Mouse (Mus musculus) cerebellum, adult 18-20 months (tissue): Measurements from ENCODE around the gene Hnrnpab.
"Not testable (repeated sequence)": the region's sequence is repeated elsewhere in the genome, so short reads cannot be mapped to it uniquely, and the experiment has no call there.

Experiments used
- DNase-seq, 2 experiments: peaks; one replicate each; pipeline ENCODE4 v3.0.0; 2021

Hnrnpab gene

GRCm38 (mm10) chr11:51633721-51634120, 27.1 kb upstream of the Hnrnpab start:
- no peak for DNase-seq

- DNase-seq, result not testable (repeated sequence)
Observed at GRCm38 (mm10) chr11:51633200-51633599, 26.6 kb upstream of the Hnrnpab start.

- no peak for DNase-seq
Observed at GRCm38 (mm10) chr11:51632130-51632753, 25.6 kb upstream of the Hnrnpab start.

GRCm38 (mm10) chr11:51629651-51630314, 23.1 kb upstream of the Hnrnpab start:
- DNase-seq, result no peak

- no peak for DNase-seq
Observed at GRCm38 (mm10) chr11:51627907-51628306, 21.3 kb upstream of the Hnrnpab start.

- DNase-seq, result peak; percentile 51 to 55
Observed at GRCm38 (mm10) chr11:51627425-51627824, 20.8 kb upstream of the Hnrnpab start.

- DNase-seq, result no peak
Observed at GRCm38 (mm10) chr11:51625187-51625820, 18.7 kb upstream of the Hnrnpab start.

GRCm38 (mm10) chr11:51622971-51623491, 16.4 kb upstream of the Hnrnpab start:
- DNase-seq, result no peak

- no peak for DNase-seq
Observed at GRCm38 (mm10) chr11:51621776-51622175, 15.1 kb upstream of the Hnrnpab start.

GRCm38 (mm10) chr11:51620084-51620483, 13.4 kb upstream of the Hnrnpab start:
- no peak for DNase-seq

GRCm38 (mm10) chr11:51619409-51620060, 12.9 kb upstream of the Hnrnpab start, which contains the start of gene Nhp2:
TSS of gene Nhp2 (plus strand) at chr11:51619735.
- peak; percentile 90 to 96 for DNase-seq

- no peak for DNase-seq
Observed at GRCm38 (mm10) chr11:51618894-51619408, 12.3 kb upstream of the Hnrnpab start.

GRCm38 (mm10) chr11:51617693-51618092, 11.0 kb upstream of the Hnrnpab start:
- peak; percentile 75 to 79 for DNase-seq

- not testable (repeated sequence) for DNase-seq
Observed at GRCm38 (mm10) chr11:51616113-51616512, 9.5 kb upstream of the Hnrnpab start.

GRCm38 (mm10) chr11:51615601-51616000, 9.0 kb upstream of the Hnrnpab start:
- DNase-seq, result peak; percentile 47 to 56

GRCm38 (mm10) chr11:51615129-51615528, 8.5 kb upstream of the Hnrnpab start:
- DNase-seq, result no peak

GRCm38 (mm10) chr11:51614256-51614655, 7.6 kb upstream of the Hnrnpab start:
- DNase-seq, result no peak

- DNase-seq, result not testable (repeated sequence)
Observed at GRCm38 (mm10) chr11:51609940-51610339, 3.3 kb upstream of the Hnrnpab start.

GRCm38 (mm10) chr11:51609266-51609909, 2.7 kb upstream of the Hnrnpab start:
- DNase-seq, result no peak

GRCm38 (mm10) chr11:51607096-51607738, 570 bp upstream of the Hnrnpab start:
- no peak for DNase-seq

GRCm38 (mm10) chr11:51605602-51606446, 823 bp downstream of the Hnrnpab start:
- DNase-seq, result peak; percentile 76 to 81
